Mouse (Mus musculus) ZHBTc4 (cell line): ENCODE data around the gene Gypa.

Experiments used
- DNase-seq: peaks from one replicate; pipeline ENCODE4 v3.0.0-alpha.2; 2011; ENCODE audit warnings: low read depth, low spot score

Gene Gypa

GRCm38 (mm10) chr8:80541836-80542235 is 48.3 kb downstream of the Gypa start:
- DNase-seq, result no peak

GRCm38 (mm10) chr8:80550436-80550835 is 56.9 kb downstream of the Gypa start:
- DNase-seq, result no peak

- DNase-seq, result no peak
Measured at GRCm38 (mm10) chr8:80551303-80551702, 57.7 kb downstream of the Gypa start.

GRCm38 (mm10) chr8:80554991-80555390 is 61.4 kb downstream of the Gypa start:
- no peak for DNase-seq
